Mouse (Mus musculus): Measurements from ENCODE around the gene Fam219a. TPM values are rescaled to one million over a fixed set of nuclear protein-coding genes. Genes with fewer than 3 reads are reported as not detected.
A peak's percentile ranks its signal among the peaks of the same experiment; 100 is the strongest.

Fam219a gene
- total RNA-seq, 4 experiments from 2014 or later: 21.1 to 33.4 (median 27.0) TPM

DNA sequence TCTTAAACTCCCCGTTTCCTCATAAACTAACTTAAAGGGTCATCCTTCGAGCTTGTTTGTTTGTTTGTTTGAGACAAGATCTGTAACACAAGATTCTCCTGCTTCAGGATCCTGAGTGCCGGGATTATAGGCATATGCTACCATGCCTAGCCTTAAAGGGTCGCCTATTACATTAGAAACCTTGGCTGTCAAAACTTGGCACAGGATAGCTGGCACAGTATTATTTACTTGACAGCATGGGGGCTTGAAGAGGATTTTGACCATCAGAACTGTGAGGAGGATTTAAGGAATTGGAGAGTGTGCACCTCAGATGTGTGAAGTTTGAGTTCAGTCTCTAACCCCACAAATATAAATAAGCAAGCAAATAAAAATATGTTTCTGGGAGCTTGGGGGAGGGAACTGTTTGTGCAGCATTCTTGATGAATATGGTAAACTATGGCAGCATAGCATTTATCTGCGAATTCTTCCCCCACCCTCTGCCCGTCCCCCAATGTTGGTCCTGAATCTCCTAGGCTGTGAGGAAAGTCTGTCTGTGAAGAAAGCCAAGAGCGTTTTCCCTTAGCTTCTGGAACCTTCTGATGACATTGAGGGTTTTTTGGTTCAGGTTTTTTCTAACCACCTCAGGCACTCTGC is 99.2 kb downstream of the Fam219a start:
- DNase-seq: no peak

DNA sequence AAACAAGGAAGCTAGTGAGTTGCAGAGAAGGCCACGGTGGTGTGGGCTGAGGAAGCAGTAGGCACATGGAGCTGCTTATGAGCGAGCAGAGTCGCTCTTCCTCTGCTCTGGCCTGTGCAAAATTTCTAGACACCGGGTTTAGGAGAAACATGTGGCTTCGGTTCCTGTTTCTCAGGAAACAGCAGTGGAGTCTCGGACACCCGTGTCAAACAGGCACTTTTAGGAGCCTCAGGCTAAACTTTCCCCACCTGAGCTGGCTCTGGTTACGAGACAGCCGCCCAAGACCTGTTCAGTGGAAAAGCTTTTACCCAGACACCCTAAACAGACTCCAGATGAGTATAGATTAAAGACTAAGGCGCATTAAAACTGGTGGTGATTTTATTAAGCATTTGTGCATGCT is 100.1 kb downstream of the Fam219a start:
- DNase-seq: no peak

- peak; percentile 26 for DNase-seq
These were observed 100.8 kb downstream of the Fam219a start for GRCm38 (mm10) chr4:41468396-41469080.

Other genes with a start within 250 kb of the Fam219a start
- gene Ubap1, start 220.5 kb downstream of the Fam219a start, total RNA-seq (2022): 10 to 100 TPM; 47.8 to 55.8 (median 50.8) TPM
- gene Kif24, start 104.7 kb downstream of the Fam219a start, total RNA-seq (2022): 1 to 10 TPM; 1.5 to 3.2 (median 2.0) TPM
- gene Nudt2, start 104.4 kb downstream of the Fam219a start, total RNA-seq (2022): 10 to 100 TPM; 28.0 to 34.1 (median 32.0) TPM
- gene AI464131, start 66.5 kb downstream of the Fam219a start, total RNA-seq (2022): 10 to 100 TPM in 3 of 4 experiments, 1 to 10 TPM in 1; 9.1 to 13.8 (median 10.6) TPM
- gene 1110017D15Rik, start 52.2 kb downstream of the Fam219a start, total RNA-seq (2022): under 1 TPM in 2 of 4 experiments, not detected in 2; 0.38 to 0.68 TPM
- gene Dnaic1, start 237 bp upstream of the Fam219a start, total RNA-seq (2022): under 1 TPM in 3 of 4 experiments, not detected in 1; 0.49 to 0.94 (median 0.86) TPM
- 1 to 10 TPM; 3.8 to 5.6 (median 4.9) TPM for gene Enho, start 70.8 kb upstream of the Fam219a start, total RNA-seq (2022)
- 10 to 100 TPM; 41.4 to 50.9 (median 48.4) TPM for gene Cntfr, start 127.6 kb upstream of the Fam219a start, total RNA-seq (2022)
- gene Il11ra1, start 130.5 kb upstream of the Fam219a start, total RNA-seq (2022): 100 to 1,000 TPM in 2 of 4 experiments, 10 to 100 TPM in 2; 81.8 to 130 (median 112) TPM
- 10 to 100 TPM; 35.0 to 44.4 (median 41.8) TPM for gene Rpp25l, start 144.0 kb upstream of the Fam219a start, total RNA-seq (2022)
- gene Dctn3, start 153.6 kb upstream of the Fam219a start, total RNA-seq (2022): 100 to 1,000 TPM; 113 to 133 (median 119) TPM
- gene Arid3c, start 161.6 kb upstream of the Fam219a start, total RNA-seq (2022): not detected
- 10 to 100 TPM; 40.1 to 62.7 (median 51.0) TPM for gene Galt, start 185.7 kb upstream of the Fam219a start, total RNA-seq (2022)
- gene Sigmar1, start 186.6 kb upstream of the Fam219a start, total RNA-seq (2022): 10 to 100 TPM; 74.2 to 81.7 (median 78.8) TPM
- gene Ccl27a, start 204.7 kb upstream of the Fam219a start, total RNA-seq (2022): 10 to 100 TPM; 37.6 to 56.9 (median 50.7) TPM

Data from adrenal gland, adult 8-10 months (tissue).